Mouse (Mus musculus): ENCODE measurements around the gene Zfyve1. TPM values are rescaled to one million over a fixed set of nuclear protein-coding genes. Genes with fewer than 3 reads are reported as not detected.

The Zfyve1 gene
- total RNA-seq, 4 experiments from 2014 or later, result 19.4 to 29.8 (median 25.8) TPM

- peak in 1 of 2 experiments; percentile 43 for DNase-seq (ENCODE audit: low spot score in 2 of 2)
These were observed 72.7 kb downstream of the Zfyve1 start for GRCm38 (mm10) chr12:83524329-83524728.

GRCm38 (mm10) chr12:83523892-83524291 is 73.1 kb downstream of the Zfyve1 start:
- DNase-seq (ENCODE audit: low spot score in 2 of 2), result no peak

GRCm38 (mm10) chr12:83523056-83523455 is 74.0 kb downstream of the Zfyve1 start:
- no peak for DNase-seq (ENCODE audit: low spot score in 2 of 2)

- DNase-seq (ENCODE audit: low spot score in 2 of 2), result no peak
These were observed 75.9 kb downstream of the Zfyve1 start for GRCm38 (mm10) chr12:83521083-83521482.

GRCm38 (mm10) chr12:83520311-83520890 is 76.6 kb downstream of the Zfyve1 start, which contains the start of gene Dcaf4:
Gene Dcaf4 (plus strand): TSS chr12:83520466.
- peak; percentile 95 to 96 for DNase-seq (ENCODE audit: low spot score in 2 of 2)

- DNase-seq (ENCODE audit: low spot score in 2 of 2), result no peak
These were observed 79.4 kb downstream of the Zfyve1 start for GRCm38 (mm10) chr12:83517580-83517979.

GRCm38 (mm10) chr12:83514216-83514615 is 82.8 kb downstream of the Zfyve1 start:
- no peak for DNase-seq (ENCODE audit: low spot score in 2 of 2)

- no peak for DNase-seq (ENCODE audit: low spot score in 2 of 2)
These were observed 83.8 kb downstream of the Zfyve1 start for GRCm38 (mm10) chr12:83513185-83513584.

GRCm38 (mm10) chr12:83512783-83513182 is 84.2 kb downstream of the Zfyve1 start:
- DNase-seq (ENCODE audit: low spot score in 2 of 2), result no peak

- no peak for DNase-seq (ENCODE audit: low spot score in 2 of 2)
These were observed 86.4 kb downstream of the Zfyve1 start for GRCm38 (mm10) chr12:83510586-83510985.

GRCm38 (mm10) chr12:83506543-83506942 is 90.5 kb downstream of the Zfyve1 start:
- no peak for DNase-seq (ENCODE audit: low spot score in 2 of 2)

- DNase-seq (ENCODE audit: low spot score in 2 of 2), result no peak
These were observed 94.8 kb downstream of the Zfyve1 start for GRCm38 (mm10) chr12:83502190-83502589.

- DNase-seq (ENCODE audit: low spot score in 2 of 2), result no peak
These were observed 97.8 kb downstream of the Zfyve1 start for GRCm38 (mm10) chr12:83499256-83499655.

- no peak for DNase-seq (ENCODE audit: low spot score in 2 of 2)
These were observed 99.1 kb downstream of the Zfyve1 start for GRCm38 (mm10) chr12:83497959-83498358.

GRCm38 (mm10) chr12:83496736-83497135 is 100.3 kb downstream of the Zfyve1 start:
- no peak for DNase-seq (ENCODE audit: low spot score in 2 of 2)

Other genes starting within 250 kb of the Zfyve1 start
- gene Dpf3, start 109.5 kb downstream of the Zfyve1 start, total RNA-seq (2022), result 10 to 100 TPM; 16.1 to 21.9 (median 20.1) TPM
- 10 to 100 TPM; 18.7 to 30.4 (median 20.5) TPM for gene Dcaf4, start 76.8 kb downstream of the Zfyve1 start, total RNA-seq (2022)
- gene Rbm25, start 34.0 kb upstream of the Zfyve1 start, total RNA-seq (2022), result 10 to 100 TPM; 35.6 to 50.7 (median 40.7) TPM
- 10 to 100 TPM; 24.9 to 33.0 (median 28.3) TPM for gene Psen1, start 90.9 kb upstream of the Zfyve1 start, total RNA-seq (2022)
- under 1 TPM; 0.24 to 0.99 (median 0.73) TPM for gene Papln, start 166.4 kb upstream of the Zfyve1 start, total RNA-seq (2022)

Measured in gastrocnemius, adult 8-10 months (tissue).